ENCODE assay signal across 14 mouse cellular contexts in the genomic region with DNA sequence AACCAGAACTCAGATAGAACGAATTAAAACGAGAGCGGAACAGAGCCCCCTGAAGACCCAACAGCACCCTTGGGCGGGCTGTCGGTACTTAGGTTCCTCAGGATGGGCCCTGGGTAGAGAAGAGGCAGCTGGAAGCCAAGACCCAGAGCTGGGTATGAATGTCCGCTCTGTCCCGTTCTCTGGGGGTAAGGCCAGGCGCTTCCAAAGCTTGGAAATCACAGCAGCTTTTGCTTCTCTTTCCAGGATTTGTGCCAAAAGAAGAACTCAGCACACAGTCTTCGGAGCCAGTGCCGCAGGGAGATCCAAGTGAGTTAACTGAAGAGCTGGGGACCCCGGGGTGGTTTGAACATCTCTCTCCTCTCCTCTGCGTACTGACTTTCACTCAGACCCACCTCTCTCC.
DNase-seq lines count a peak whose midpoint lies in the region; ATAC-seq lines count a peak whose summit lies in the region.
"Had no signal": no experiment of that assay in that cellular context is flagged by ENCODE, and none has a peak within 500 bp of the region (broad histone marks: within the 10 kb centered on the region; RNA-seq: fewer than 3 reads in every experiment).

No protein-coding gene starts in this region.

- H3K27ac ChIP-seq in forebrain, embryonic 10.5 days, result 0 out of 2 replicates have a peak overlapping the region, but pooled peaks have one; percentile 20
- H3K27ac ChIP-seq in forebrain, embryonic 11.5 days (ENCODE audit: low read depth, low read length), result no peak overlapping the region
- H3K27ac ChIP-seq in hindbrain, embryonic 16.5 days (ENCODE audit: low read depth, low read length), result no peak overlapping the region
- no peak overlapping the region for H3K27ac ChIP-seq in hindbrain, embryonic 13.5 days
- H3K27ac ChIP-seq: embryonic facial prominence, embryonic 13.5 days; neural tube, embryonic 15.5 days had no signal

- H3K9ac ChIP-seq in forebrain, embryonic 11.5 days (ENCODE audit: low read length), result no peak overlapping the region
- H3K9ac ChIP-seq in hindbrain, embryonic 16.5 days (ENCODE audit: low read depth, low read length), result no peak overlapping the region
- H3K9ac ChIP-seq in hindbrain, embryonic 13.5 days, result no peak overlapping the region
- H3K9ac ChIP-seq: embryonic facial prominence, embryonic 13.5 days; neural tube, embryonic 15.5 days had no signal

- H3K36me3 ChIP-seq in forebrain, embryonic 10.5 days (replicated peaks), result no peaks in the 10 kb centered on the region
- no peaks in the 10 kb centered on the region for H3K36me3 ChIP-seq in forebrain, embryonic 11.5 days (ENCODE audit: control insufficient read depth, insufficient read depth, low read length)
- no peaks in the 10 kb centered on the region for H3K36me3 ChIP-seq in hindbrain, embryonic 16.5 days (ENCODE audit: control insufficient read depth, insufficient read depth, low read length)
- H3K36me3 ChIP-seq in hindbrain, embryonic 13.5 days, result no peaks in the 10 kb centered on the region
- H3K36me3 ChIP-seq: embryonic facial prominence, embryonic 13.5 days; neural tube, embryonic 15.5 days had no signal

- no peak for ATAC-seq in forebrain, embryonic 11.5 days (replicated peaks; ENCODE audit: low FRiP score)
- ATAC-seq in hindbrain, embryonic 16.5 days, result peak; percentile 66
- ATAC-seq in hindbrain, embryonic 13.5 days (ENCODE audit: low FRiP score), result no peak
- ATAC-seq: intestine, postnatal 0 days had no signal

- H3K4me2 ChIP-seq in forebrain, embryonic 11.5 days (ENCODE audit: low read depth, low read length, severe bottlenecking), result no peak overlapping the region
- H3K4me2 ChIP-seq in hindbrain, embryonic 16.5 days (ENCODE audit: low read length), result no peak overlapping the region
- no peak overlapping the region for H3K4me2 ChIP-seq in hindbrain, embryonic 13.5 days
- H3K4me2 ChIP-seq: embryonic facial prominence, embryonic 13.5 days; neural tube, embryonic 15.5 days had no signal

- H3K4me1 ChIP-seq in forebrain, embryonic 10.5 days, result peaks cover 7% of the 10 kb centered on the region; the same call in 1 of the 2 replicates
- H3K4me1 ChIP-seq in forebrain, embryonic 11.5 days (replicated peaks; ENCODE audit: control insufficient read depth, insufficient read depth, low read length), result no peaks in the 10 kb centered on the region
- no peaks in the 10 kb centered on the region for H3K4me1 ChIP-seq in hindbrain, embryonic 16.5 days (ENCODE audit: control insufficient read depth, insufficient read depth, low read depth, low read length)
- no peaks in the 10 kb centered on the region for H3K4me1 ChIP-seq in hindbrain, embryonic 13.5 days (replicated peaks)
- H3K4me1 ChIP-seq: embryonic facial prominence, embryonic 13.5 days had no signal

- H3K27me3 ChIP-seq in forebrain, embryonic 10.5 days (ENCODE audit: poor library complexity, severe bottlenecking), result no peaks in the 10 kb centered on the region
- H3K27me3 ChIP-seq in forebrain, embryonic 11.5 days (ENCODE audit: control insufficient read depth, insufficient read depth, low read length), result no peaks in the 10 kb centered on the region
- no peaks in the 10 kb centered on the region for H3K27me3 ChIP-seq in hindbrain, embryonic 16.5 days (replicated peaks; ENCODE audit: control insufficient read depth, insufficient read depth, low read length)
- H3K27me3 ChIP-seq in hindbrain, embryonic 13.5 days, result no peaks in the 10 kb centered on the region
- H3K27me3 ChIP-seq: embryonic facial prominence, embryonic 13.5 days; neural tube, embryonic 15.5 days had no signal

- WGBS in forebrain, embryonic 10.5 days, result 91% methylated on average over 12 of the region's 12 CpGs
- 85% methylated on average over 12 of the region's 12 CpGs for WGBS in forebrain, embryonic 11.5 days
- WGBS in hindbrain, embryonic 16.5 days, result 78% methylated on average over 12 of the region's 12 CpGs
- 85% methylated on average over 12 of the region's 12 CpGs for WGBS in hindbrain, embryonic 13.5 days

- H3K9me3 ChIP-seq in forebrain, embryonic 10.5 days, result no peaks in the 10 kb centered on the region
- H3K9me3 ChIP-seq in forebrain, embryonic 11.5 days (ENCODE audit: control insufficient read depth, low read length), result no peaks in the 10 kb centered on the region
- H3K9me3 ChIP-seq in hindbrain, embryonic 16.5 days (ENCODE audit: control insufficient read depth, low read length), result no peaks in the 10 kb centered on the region
- no peaks in the 10 kb centered on the region for H3K9me3 ChIP-seq in hindbrain, embryonic 13.5 days
- H3K9me3 ChIP-seq: embryonic facial prominence, embryonic 13.5 days; neural tube, embryonic 15.5 days had no signal

- H3K4me3 ChIP-seq in forebrain, embryonic 10.5 days, result no peak overlapping the region
- H3K4me3 ChIP-seq in forebrain, embryonic 11.5 days (ENCODE audit: low read depth, low read length), result no peak overlapping the region
- H3K4me3 ChIP-seq in hindbrain, embryonic 16.5 days (ENCODE audit: low read length), result no peak overlapping the region
- H3K4me3 ChIP-seq in hindbrain, embryonic 13.5 days, result no peak overlapping the region
- H3K4me3 ChIP-seq: embryonic facial prominence, embryonic 13.5 days; neural tube, embryonic 15.5 days had no signal

- no peak for DNase-seq in forebrain, embryonic 10.5 days (ENCODE audit: extremely low spot score, low spot score)
- no peak for DNase-seq in forebrain, embryonic 11.5 days (ENCODE audit: low spot score)
- peak; percentile 16 for DNase-seq in right cerebral cortex, adult 18-20 months
- no peak for DNase-seq in right cerebral cortex, postnatal 14 days
- DNase-seq in skeletal muscle tissue, adult 2 months (ENCODE audit: low read depth, low spot score), result peak; percentile 40
- DNase-seq in spleen, postnatal 10 days (ENCODE audit: low spot score in 2 of 2), result no peak
- DNase-seq: kidney, postnatal 10 days; liver; lung, adult 2 months had no signal

Comparison
In these comparisons a context has a peak if more than half of its experiments do, and no peak if none do; other contexts are left out.
1. DNase-seq: peak in right cerebral cortex, adult 18-20 months (single experiment) and skeletal muscle tissue, adult 2 months (single experiment); none in forebrain, embryonic 10.5 days (single experiment), forebrain, embryonic 11.5 days (single experiment), right cerebral cortex, postnatal 14 days (single experiment) and spleen, postnatal 10 days (0 of 2).